Mouse (Mus musculus): ENCODE measurements at regions not wholly inside any gene's neighbourhood (a gene's known extent, or its start where the extent isn't known, plus 50 kb on each side); places are given as distances from the start of the nearest gene placed in this dataset.

DNA sequence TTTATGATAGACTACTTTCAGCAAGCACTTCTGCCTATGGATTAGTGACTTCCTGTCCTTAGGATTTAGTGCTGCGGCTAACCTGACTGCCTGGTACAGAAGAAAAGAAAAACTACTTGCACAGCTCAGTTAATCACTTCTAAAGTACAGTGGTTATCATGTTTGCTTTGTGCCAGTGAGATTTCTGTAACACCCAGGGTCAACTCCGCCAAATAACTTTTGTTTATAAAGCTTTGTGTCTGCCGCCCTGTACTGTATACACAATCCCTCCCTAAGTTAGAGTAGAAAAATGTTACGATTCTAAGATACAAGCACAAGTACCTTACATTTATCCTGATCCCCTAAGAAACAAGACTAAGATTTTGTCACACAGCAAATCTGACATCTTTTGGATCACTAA is 120.1 kb upstream of the Ift57 start:
- H3K27me3 ChIP-seq (ENCODE audit: control insufficient read depth, insufficient read depth, low read length), result no peaks in the 10 kb centered on the region
- 91% methylated on average over 4 of the region's 4 CpGs for WGBS
- no peak overlapping the region for H3K4me3 ChIP-seq (replicated peaks; ENCODE audit: low read depth, low read length)
- no peaks in the 10 kb centered on the region for H3K36me3 ChIP-seq (ENCODE audit: control insufficient read depth, insufficient read depth, low read length)
- H3K4me2 ChIP-seq (ENCODE audit: low read length), result no peak overlapping the region
- no peak for ATAC-seq (ENCODE audit: low FRiP score, low TSS enrichment)
- no peaks in the 10 kb centered on the region for H3K9me3 ChIP-seq (ENCODE audit: control insufficient read depth, low read length)
- H3K27ac ChIP-seq (replicated peaks; ENCODE audit: low read depth, low read length), result no peak overlapping the region
- H3K4me1 ChIP-seq (ENCODE audit: control insufficient read depth, insufficient read depth, low read length), result no peaks in the 10 kb centered on the region
- H3K9ac ChIP-seq (replicated peaks; ENCODE audit: low read length), result no peak overlapping the region
- no peak for DNase-seq

DNA sequence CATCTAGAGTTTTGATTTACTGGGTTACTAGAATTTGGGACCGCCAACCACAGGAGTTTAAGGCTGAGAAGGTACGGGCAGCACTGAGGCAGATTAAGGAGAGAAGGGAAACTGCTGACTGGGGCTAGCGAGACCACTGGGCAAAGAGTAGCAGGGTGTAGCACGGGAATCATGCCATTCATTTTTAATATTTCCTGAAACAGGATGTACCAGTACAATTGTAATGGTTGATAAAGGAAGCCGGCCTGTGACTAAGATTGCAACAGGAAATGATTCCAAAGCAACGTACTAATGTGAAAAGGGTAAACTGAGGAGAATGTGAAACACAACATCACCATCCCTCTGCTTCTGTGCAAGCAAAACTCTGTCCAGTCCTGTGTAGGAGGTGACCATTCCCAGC is 118.3 kb upstream of the Ift57 start:
- WGBS, result 94% methylated on average over 6 of the region's 6 CpGs
- Histone ChIP-seq H3K4me1 (ENCODE audit: control insufficient read depth, insufficient read depth, low read length) (no peaks in the 10 kb centered on the region), H3K9me3 (ENCODE audit: control insufficient read depth, low read length) (no peaks in the 10 kb centered on the region)

DNA sequence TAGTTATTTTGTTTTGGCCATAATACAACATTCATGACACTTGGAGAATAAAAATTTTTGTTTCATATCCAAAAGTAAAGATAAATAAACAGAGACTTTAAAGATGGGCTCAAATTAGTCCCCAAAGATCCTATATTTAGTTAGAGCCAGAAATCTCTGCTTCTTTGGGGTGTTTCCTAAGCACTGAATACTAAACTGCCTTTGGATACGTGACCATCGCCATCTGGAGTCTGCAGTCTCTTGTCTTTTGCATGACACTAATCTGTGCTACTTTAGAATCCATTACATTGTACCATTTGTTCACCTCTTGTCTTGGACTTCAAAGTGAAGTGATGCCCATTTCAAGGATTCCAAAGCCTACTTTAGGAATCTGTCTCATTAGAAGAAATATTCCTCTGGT is 92.5 kb upstream of the Ift57 start:
- DNase-seq, result no peak
- H3K4me1 ChIP-seq (ENCODE audit: control insufficient read depth, insufficient read depth, low read length), result no peaks in the 10 kb centered on the region
- no peak overlapping the region for H3K27ac ChIP-seq (replicated peaks; ENCODE audit: low read depth, low read length)
- H3K9me3 ChIP-seq (ENCODE audit: control insufficient read depth, low read length), result peaks cover 5% of the 10 kb centered on the region
- H3K27me3 ChIP-seq (ENCODE audit: control insufficient read depth, insufficient read depth, low read length), result no peaks in the 10 kb centered on the region
- WGBS, result 58% methylated on average over 2 of the region's 2 CpGs
- no peak overlapping the region for H3K9ac ChIP-seq (replicated peaks; ENCODE audit: low read length)
- no peak for ATAC-seq (ENCODE audit: low FRiP score, low TSS enrichment)
- H3K4me2 ChIP-seq (ENCODE audit: low read length), result no peak overlapping the region
- H3K4me3 ChIP-seq (replicated peaks; ENCODE audit: low read depth, low read length), result no peak overlapping the region
- H3K36me3 ChIP-seq (ENCODE audit: control insufficient read depth, insufficient read depth, low read length), result no peaks in the 10 kb centered on the region

More for the DNA sequence above, 118.3 kb upstream of the Ift57 start:
- Histone ChIP-seq H3K27me3 (ENCODE audit: control insufficient read depth, insufficient read depth, low read length) (no peaks in the 10 kb centered on the region), H3K9ac (replicated peaks; ENCODE audit: low read length) (no peak overlapping the region), H3K27ac (replicated peaks; ENCODE audit: low read depth, low read length) (no peak overlapping the region), H3K4me2 (ENCODE audit: low read length) (no peak overlapping the region), H3K36me3 (ENCODE audit: control insufficient read depth, insufficient read depth, low read length) (no peaks in the 10 kb centered on the region), H3K4me3 (replicated peaks; ENCODE audit: low read depth, low read length) (no peak overlapping the region)
- DNase-seq, result no peak
- no peak for ATAC-seq (ENCODE audit: low FRiP score, low TSS enrichment)

DNA sequence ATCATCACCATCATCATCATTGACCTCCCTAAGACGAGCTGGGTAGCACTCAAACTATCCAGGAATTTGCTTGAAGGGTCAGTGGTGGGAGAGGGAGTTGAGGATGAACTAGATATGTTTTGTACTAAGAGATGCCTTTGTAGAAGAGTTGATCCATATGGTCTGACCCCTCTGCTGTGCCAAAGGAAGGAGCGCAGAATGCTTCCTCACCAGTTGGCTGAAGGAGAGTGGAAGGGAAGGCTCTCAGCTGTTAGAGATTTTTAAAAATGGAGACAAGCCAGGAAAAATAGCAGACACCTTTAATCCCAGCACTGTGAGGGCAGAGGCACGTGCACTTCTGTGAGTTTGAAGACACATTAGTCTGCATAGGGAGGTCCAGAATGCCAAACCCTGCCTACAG is 84.2 kb upstream of the Ift57 start:
- H3K9me3 ChIP-seq (ENCODE audit: control insufficient read depth, low read length), result no peaks in the 10 kb centered on the region; the same call in 1 of the 2 replicates
- no peaks in the 10 kb centered on the region for H3K4me1 ChIP-seq (ENCODE audit: control insufficient read depth, insufficient read depth, low read length)
- no peaks in the 10 kb centered on the region for H3K27me3 ChIP-seq (ENCODE audit: control insufficient read depth, insufficient read depth, low read length)
- no peak for DNase-seq
- ATAC-seq (ENCODE audit: low FRiP score, low TSS enrichment), result no peak
- H3K9ac ChIP-seq (replicated peaks; ENCODE audit: low read length), result no peak overlapping the region
- no peaks in the 10 kb centered on the region for H3K36me3 ChIP-seq (ENCODE audit: control insufficient read depth, insufficient read depth, low read length)
- no peak overlapping the region for H3K4me2 ChIP-seq (ENCODE audit: low read length)
- WGBS, result 84% methylated on average over 3 of the region's 3 CpGs
- H3K27ac ChIP-seq (replicated peaks; ENCODE audit: low read depth, low read length), result no peak overlapping the region
- H3K4me3 ChIP-seq (replicated peaks; ENCODE audit: low read depth, low read length), result no peak overlapping the region

DNA sequence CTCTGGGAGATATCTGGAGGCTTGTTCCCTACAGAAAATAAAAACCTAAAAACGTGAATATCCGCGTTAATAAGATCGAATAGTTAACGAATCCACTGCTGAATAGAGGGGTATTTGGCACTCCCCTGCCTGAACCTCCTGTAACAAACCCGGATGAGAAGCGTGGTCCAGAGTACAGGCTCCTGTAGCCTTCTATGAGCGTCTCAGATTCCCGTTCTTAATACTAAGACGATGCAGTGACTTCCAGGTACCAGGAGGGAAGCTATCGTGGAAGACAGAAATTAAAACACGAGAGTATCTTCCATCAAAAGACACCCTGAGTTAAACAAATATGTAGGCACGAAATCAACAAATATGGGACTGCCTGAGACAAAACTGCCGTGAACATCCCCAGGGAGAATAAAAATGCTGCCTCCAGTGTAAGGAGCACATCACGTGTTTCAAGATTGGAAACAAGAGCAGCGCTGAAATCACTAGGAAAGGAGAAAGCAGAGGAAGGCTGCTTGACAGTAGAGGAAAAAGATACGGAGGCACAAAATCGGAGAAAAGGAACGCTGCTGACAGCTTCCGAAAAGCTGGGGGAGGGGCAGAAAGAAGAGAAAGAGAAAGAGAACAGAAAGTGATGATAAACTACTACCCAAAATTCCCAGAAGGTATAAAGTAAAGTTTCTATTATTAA is 83.6 kb upstream of the Ift57 start:
- no peak overlapping the region for H3K9ac ChIP-seq (replicated peaks; ENCODE audit: low read length)
- H3K4me2 ChIP-seq (ENCODE audit: low read length), result no peak overlapping the region
- H3K4me1 ChIP-seq (ENCODE audit: control insufficient read depth, insufficient read depth, low read length), result no peaks in the 10 kb centered on the region
- no peak overlapping the region for H3K27ac ChIP-seq (replicated peaks; ENCODE audit: low read depth, low read length)
- no peaks in the 10 kb centered on the region for H3K36me3 ChIP-seq (ENCODE audit: control insufficient read depth, insufficient read depth, low read length)
- WGBS, result 87% methylated on average over 20 of the region's 20 CpGs
- no peak overlapping the region for H3K4me3 ChIP-seq (replicated peaks; ENCODE audit: low read depth, low read length)
- no peaks in the 10 kb centered on the region; the same call in 1 of the 2 replicates for H3K9me3 ChIP-seq (ENCODE audit: control insufficient read depth, low read length)
- ATAC-seq (ENCODE audit: low FRiP score, low TSS enrichment) (no peak), DNase-seq (peak; percentile 13)
- H3K27me3 ChIP-seq (ENCODE audit: control insufficient read depth, insufficient read depth, low read length), result no peaks in the 10 kb centered on the region

DNA sequence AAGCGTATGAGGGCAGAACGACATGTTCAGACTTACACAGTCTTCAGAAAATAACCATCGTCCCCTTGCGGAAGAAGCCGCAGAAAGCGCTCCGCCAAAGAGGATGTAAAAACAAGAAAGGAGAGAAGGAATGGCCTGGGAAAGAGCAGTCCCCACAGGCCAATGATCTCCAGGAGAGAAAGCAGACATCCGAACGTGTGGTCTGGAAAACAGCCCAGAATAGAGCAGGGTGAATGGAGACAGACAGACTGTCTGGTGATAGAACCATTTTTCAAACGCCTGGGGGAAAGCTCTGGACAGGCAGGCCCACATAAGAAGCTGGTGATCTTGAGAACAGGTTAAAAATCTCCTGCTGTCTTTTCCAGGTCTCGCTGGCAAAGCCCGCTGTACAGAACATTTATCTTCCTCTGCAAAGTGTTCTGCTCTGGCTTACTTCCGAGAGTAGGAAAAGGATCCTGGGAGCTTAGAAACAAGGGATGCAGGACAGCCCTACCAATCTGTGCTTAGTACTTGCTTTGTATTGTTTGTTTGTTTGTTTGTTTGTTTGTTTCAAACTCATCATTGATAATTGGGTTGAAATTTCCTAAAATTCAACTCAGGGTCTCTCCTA is 82.7 kb upstream of the Ift57 start:
- no peak for ATAC-seq (ENCODE audit: low FRiP score, low TSS enrichment)
- DNase-seq, result no peak

DNA sequence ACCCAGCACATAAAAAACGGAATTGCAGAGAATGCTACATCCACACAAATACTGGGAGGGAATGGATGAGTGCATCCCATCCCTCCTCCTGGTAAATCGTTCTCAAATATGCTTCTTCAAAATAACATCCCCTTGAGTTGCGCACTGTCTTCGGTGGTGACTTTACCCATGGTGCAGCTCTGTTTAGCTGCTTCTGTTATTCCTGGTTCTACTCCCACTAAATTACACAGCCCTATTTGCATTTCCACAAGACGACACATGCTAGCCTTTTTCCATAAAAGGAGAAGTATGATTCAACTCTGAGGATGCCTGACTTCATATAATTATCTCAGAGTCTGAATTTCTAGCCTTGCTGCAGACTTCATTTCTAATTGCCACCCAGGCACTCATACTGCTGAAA is 65.5 kb upstream of the Ift57 start:
- 89% methylated on average over 5 of the region's 5 CpGs for WGBS
- H3K36me3 ChIP-seq (ENCODE audit: control insufficient read depth, insufficient read depth, low read length), result no peaks in the 10 kb centered on the region

More for the DNA sequence above, 82.7 kb upstream of the Ift57 start:
- Histone ChIP-seq H3K9ac (replicated peaks; ENCODE audit: low read length) (no peak overlapping the region), H3K4me3 (replicated peaks; ENCODE audit: low read depth, low read length) (no peak overlapping the region), H3K27ac (replicated peaks; ENCODE audit: low read depth, low read length) (no peak overlapping the region), H3K4me1 (ENCODE audit: control insufficient read depth, insufficient read depth, low read length) (no peaks in the 10 kb centered on the region), H3K4me2 (ENCODE audit: low read length) (no peak overlapping the region), H3K9me3 (ENCODE audit: control insufficient read depth, low read length) (no peaks in the 10 kb centered on the region; the same call in 1 of the 2 replicates), H3K36me3 (ENCODE audit: control insufficient read depth, insufficient read depth, low read length) (no peaks in the 10 kb centered on the region), H3K27me3 (ENCODE audit: control insufficient read depth, insufficient read depth, low read length) (no peaks in the 10 kb centered on the region)
- WGBS, result 85% methylated on average over 13 of the region's 13 CpGs

DNA sequence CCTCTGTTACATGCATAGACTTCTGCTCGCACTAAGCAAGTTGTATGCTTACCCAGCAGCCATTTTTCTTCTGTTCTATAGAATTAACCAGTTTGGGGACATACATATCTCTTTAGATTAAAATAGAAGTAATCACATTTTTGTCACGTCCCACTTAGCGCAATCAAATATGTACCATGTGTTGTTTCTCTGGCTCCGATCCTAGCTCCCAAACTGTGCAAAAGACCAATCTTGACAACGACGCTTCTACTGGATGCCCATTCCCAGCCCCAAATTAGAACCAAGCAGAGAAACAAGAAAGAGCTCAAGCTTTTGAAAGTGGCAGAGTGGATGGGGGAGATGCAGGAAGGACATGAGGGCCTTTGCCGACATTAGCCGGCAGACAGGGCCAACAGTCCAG is 63.5 kb upstream of the Ift57 start:
- Histone ChIP-seq H3K27me3 (ENCODE audit: control insufficient read depth, insufficient read depth, low read length) (no peaks in the 10 kb centered on the region), H3K36me3 (ENCODE audit: control insufficient read depth, insufficient read depth, low read length) (no peaks in the 10 kb centered on the region), H3K4me2 (ENCODE audit: low read length) (no peak overlapping the region), H3K4me1 (ENCODE audit: control insufficient read depth, insufficient read depth, low read length) (no peaks in the 10 kb centered on the region), H3K27ac (replicated peaks; ENCODE audit: low read depth, low read length) (no peak overlapping the region), H3K9ac (replicated peaks; ENCODE audit: low read length) (no peak overlapping the region), H3K4me3 (replicated peaks; ENCODE audit: low read depth, low read length) (no peak overlapping the region), H3K9me3 (ENCODE audit: control insufficient read depth, low read length) (no peaks in the 10 kb centered on the region)
- ATAC-seq (ENCODE audit: low FRiP score, low TSS enrichment) (no peak), DNase-seq (no peak)
- 94% methylated on average over 8 of the region's 8 CpGs for WGBS

More for the DNA sequence above, 65.5 kb upstream of the Ift57 start:
- Histone ChIP-seq H3K9ac (replicated peaks; ENCODE audit: low read length) (no peak overlapping the region), H3K4me3 (replicated peaks; ENCODE audit: low read depth, low read length) (no peak overlapping the region), H3K4me1 (ENCODE audit: control insufficient read depth, insufficient read depth, low read length) (no peaks in the 10 kb centered on the region), H3K4me2 (ENCODE audit: low read length) (no peak overlapping the region), H3K27ac (replicated peaks; ENCODE audit: low read depth, low read length) (no peak overlapping the region), H3K27me3 (ENCODE audit: control insufficient read depth, insufficient read depth, low read length) (no peaks in the 10 kb centered on the region), H3K9me3 (ENCODE audit: control insufficient read depth, low read length) (no peaks in the 10 kb centered on the region)
- DNase-seq, result no peak
- no peak for ATAC-seq (ENCODE audit: low FRiP score, low TSS enrichment)

DNA sequence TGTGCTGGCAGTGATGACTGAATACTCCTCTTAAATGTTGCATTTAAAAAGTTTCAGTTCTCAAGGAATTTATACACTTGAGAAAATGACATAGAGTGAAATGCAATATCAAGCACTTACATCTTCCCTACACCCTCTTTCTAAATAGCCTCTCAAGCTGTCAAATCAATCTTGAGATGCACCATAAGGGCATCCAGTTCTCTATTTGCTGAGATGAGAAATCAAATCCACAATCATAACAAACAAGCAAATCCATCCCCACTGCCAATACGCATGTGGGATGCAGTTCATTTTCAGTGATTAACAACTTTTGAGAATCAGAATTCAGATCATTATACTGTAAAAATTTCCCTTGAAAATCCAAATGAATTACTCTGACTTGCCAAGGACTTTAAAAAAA is 62.6 kb upstream of the Ift57 start:
- DNase-seq (no peak), ATAC-seq (ENCODE audit: low FRiP score, low TSS enrichment) (no peak)
- Histone ChIP-seq H3K4me2 (ENCODE audit: low read length) (no peak overlapping the region), H3K27me3 (ENCODE audit: control insufficient read depth, insufficient read depth, low read length) (no peaks in the 10 kb centered on the region), H3K4me1 (ENCODE audit: control insufficient read depth, insufficient read depth, low read length) (no peaks in the 10 kb centered on the region), H3K4me3 (replicated peaks; ENCODE audit: low read depth, low read length) (no peak overlapping the region), H3K27ac (replicated peaks; ENCODE audit: low read depth, low read length) (no peak overlapping the region), H3K9me3 (ENCODE audit: control insufficient read depth, low read length) (no peaks in the 10 kb centered on the region), H3K9ac (replicated peaks; ENCODE audit: low read length) (no peak overlapping the region), H3K36me3 (ENCODE audit: control insufficient read depth, insufficient read depth, low read length) (no peaks in the 10 kb centered on the region)
- 98% methylated on average over 1 of the region's 1 CpGs for WGBS

Measured in midbrain, embryonic 14.5 days (tissue).